Mouse (Mus musculus) urinary bladder, postnatal 14 days (tissue): ENCODE data around the gene Sox14.

Source experiments
- DNase-seq: peaks from one replicate; pipeline ENCODE4 v3.0.0; 2021; ENCODE audit warnings: low spot score

Gene Sox14

GRCm38 (mm10) chr9:99875618-99876372 lies at the start of gene Sox14:
Gene Sox14 (minus strand): TSS chr9:99876170.
- no peak for DNase-seq

GRCm38 (mm10) chr9:99879311-99879710 lies 3.3 kb upstream of the Sox14 start:
- DNase-seq, result no peak

- no peak for DNase-seq
These were observed 2.6 kb upstream of the Sox14 start for GRCm38 (mm10) chr9:99878588-99878987.

GRCm38 (mm10) chr9:99877056-99877546 lies 1.1 kb upstream of the Sox14 start:
- DNase-seq, result no peak

GRCm38 (mm10) chr9:99876373-99877055 lies 544 bp upstream of the Sox14 start:
- DNase-seq, result no peak

- DNase-seq, result no peak
These were observed 994 bp downstream of the Sox14 start for GRCm38 (mm10) chr9:99874735-99875617.

- DNase-seq, result no peak
These were observed 2.2 kb downstream of the Sox14 start for GRCm38 (mm10) chr9:99873721-99874120.

GRCm38 (mm10) chr9:99873116-99873620 lies 2.8 kb downstream of the Sox14 start:
- DNase-seq, result no peak

- no peak for DNase-seq
These were observed 3.5 kb downstream of the Sox14 start for GRCm38 (mm10) chr9:99872204-99873115.

- DNase-seq, result no peak
These were observed 4.3 kb downstream of the Sox14 start for GRCm38 (mm10) chr9:99871556-99872203.

- no peak for DNase-seq
These were observed 5.0 kb downstream of the Sox14 start for GRCm38 (mm10) chr9:99870780-99871555.

GRCm38 (mm10) chr9:99869936-99870779 lies 5.8 kb downstream of the Sox14 start:
- no peak for DNase-seq

GRCm38 (mm10) chr9:99869275-99869674 lies 6.7 kb downstream of the Sox14 start:
- no peak for DNase-seq

GRCm38 (mm10) chr9:99868606-99869005 lies 7.4 kb downstream of the Sox14 start:
- no peak for DNase-seq

- no peak for DNase-seq
These were observed 7.9 kb downstream of the Sox14 start for GRCm38 (mm10) chr9:99868054-99868453.

- DNase-seq, result no peak
These were observed 13.0 kb downstream of the Sox14 start for GRCm38 (mm10) chr9:99862936-99863335.

- no peak for DNase-seq
These were observed 21.5 kb downstream of the Sox14 start for GRCm38 (mm10) chr9:99854486-99854885.

GRCm38 (mm10) chr9:99853356-99853755 lies 22.6 kb downstream of the Sox14 start:
- no peak for DNase-seq

- no peak for DNase-seq
These were observed 25.6 kb downstream of the Sox14 start for GRCm38 (mm10) chr9:99850354-99850753.
